Mouse (Mus musculus) testis, adult 2 months (tissue): Measurements from ENCODE around the gene Ube2u. TPM values are rescaled to one million over a fixed set of nuclear protein-coding genes. Genes with fewer than 3 reads are reported as not detected.

ENCODE experiments used
- H3K27ac ChIP-seq: fragments of 200-500 bp; 2 replicates; pipeline ENCODE4 v1.5.1; 2012; ENCODE audit warnings: low read depth, low read length; ENCODE audit not compliant: control insufficient read depth, insufficient read depth
- H3K27me3 ChIP-seq: fragments of 200-500 bp; 2 replicates; pipeline ENCODE4 v1.6.1; 2012; ENCODE audit warnings: mild to moderate bottlenecking, low read length, moderate library complexity; ENCODE audit not compliant: control insufficient read depth, insufficient read depth
- H3K36me3 ChIP-seq: fragments of 200-500 bp; 2 replicates; pipeline ENCODE4 v1.6.1; 2012; ENCODE audit warnings: mild to moderate bottlenecking, low read length; ENCODE audit not compliant: control insufficient read depth, insufficient read depth
- H3K4me1 ChIP-seq: fragments of 200-500 bp; 2 replicates; pipeline ENCODE4 v1.6.1; 2012; ENCODE audit warnings: low read length; ENCODE audit not compliant: control insufficient read depth, insufficient read depth
- H3K4me3 ChIP-seq: fragments of 200-500 bp; 2 replicates; pipeline ENCODE4 v1.5.1; 2012; ENCODE audit warnings: low read depth, mild to moderate bottlenecking, low read length, moderate library complexity, mixed read lengths; ENCODE audit not compliant: control insufficient read depth
- CTCF ChIP-seq: fragments of 200-500 bp; IDR thresholded peaks from 2 replicates; pipeline ENCODE4 v1.5.1; 2012; ENCODE audit warnings: low read depth, mild to moderate bottlenecking, inconsistent platforms, low read length, moderate library complexity; ENCODE audit not compliant: control insufficient read depth, insufficient read depth, insufficient replicate concordance
- POLR2A ChIP-seq: fragments of 200-500 bp; IDR thresholded peaks from 2 replicates; pipeline ENCODE4 v1.6.1; 2012; ENCODE audit warnings: low read depth, mild to moderate bottlenecking, inconsistent platforms, low read length, moderate library complexity; ENCODE audit not compliant: control insufficient read depth
- polyA plus RNA-seq: library from polyadenylated mRNA; depleted of rRNA; stranded (reverse); fragments of >200 nt; gene quantifications from 2 replicates; pipeline ENCODE4 v1.2.3, GENCODE M21; 2012

Gene Ube2u
- polyA plus RNA-seq, 1 experiment: 33.9 TPM

- H3K27ac ChIP-seq: no peak overlapping the region
- H3K36me3 ChIP-seq: no peaks in the 10 kb centered on the region
- no peaks in the 10 kb centered on the region for H3K4me1 ChIP-seq
- TF ChIP-seq POLR2A (no peak), CTCF (no peak)
- no peak overlapping the region for H3K4me3 ChIP-seq
- H3K27me3 ChIP-seq: no peaks in the 10 kb centered on the region
These were observed 74.6 kb downstream of the Ube2u start for GRCm38 (mm10) chr4:100553296-100553695.

GRCm38 (mm10) chr4:100588236-100589206 is 109.9 kb downstream of the Ube2u start:
- no peak overlapping the region for H3K27ac ChIP-seq
- no peaks in the 10 kb centered on the region for H3K36me3 ChIP-seq
- TF ChIP-seq POLR2A (no peak), CTCF (peak; percentile 76; the same call in 1 of the 2 replicates)
- no peaks in the 10 kb centered on the region for H3K27me3 ChIP-seq
- H3K4me3 ChIP-seq: no peak overlapping the region
- peaks cover 3% of the 10 kb centered on the region; the same call in 1 of the 2 replicates for H3K4me1 ChIP-seq

- Histone ChIP-seq H3K27ac (no peak overlapping the region), H3K36me3 (no peaks in the 10 kb centered on the region), H3K27me3 (no peaks in the 10 kb centered on the region), H3K4me1 (no peaks in the 10 kb centered on the region), H3K4me3 (no peak overlapping the region)
- TF ChIP-seq CTCF: no peak
These were observed 117.1 kb downstream of the Ube2u start for GRCm38 (mm10) chr4:100595771-100596170.

GRCm38 (mm10) chr4:100596630-100597029 is 118.0 kb downstream of the Ube2u start:
- TF ChIP-seq POLR2A: no peak
- no peak for TF ChIP-seq CTCF
- H3K36me3 ChIP-seq: no peaks in the 10 kb centered on the region
- H3K27me3 ChIP-seq: no peaks in the 10 kb centered on the region
- H3K27ac ChIP-seq: no peak overlapping the region
- H3K4me3 ChIP-seq: no peak overlapping the region
- no peaks in the 10 kb centered on the region for H3K4me1 ChIP-seq

GRCm38 (mm10) chr4:100597049-100597448 is 118.4 kb downstream of the Ube2u start:
- no peaks in the 10 kb centered on the region for H3K36me3 ChIP-seq
- no peak overlapping the region for H3K4me3 ChIP-seq
- no peak overlapping the region for H3K27ac ChIP-seq
- H3K4me1 ChIP-seq: no peaks in the 10 kb centered on the region
- TF ChIP-seq POLR2A: no peak
- TF ChIP-seq CTCF: no peak
- H3K27me3 ChIP-seq: no peaks in the 10 kb centered on the region
